Mouse (Mus musculus) ovary, postnatal 10 days (tissue): Measurements from ENCODE around the gene Rsph4a.
A peak's percentile ranks its signal among the peaks of the same experiment; 100 is the strongest.
"Not testable (repeated sequence)": the region's sequence is repeated elsewhere in the genome, so short reads cannot be mapped to it uniquely, and the experiment has no call there.

Source experiments
- DNase-seq: peaks from one replicate; pipeline ENCODE4 v3.0.0; 2022; ENCODE audit warnings: low spot score

Gene Rsph4a

GRCm38 (mm10) chr10:33904530-33905481 is at the start of gene Rsph4a:
Gene Rsph4a, plus strand, starts transcription at chr10:33905111.
- DNase-seq: peak; percentile 6

- DNase-seq: no peak
These were observed 47.5 kb upstream of the Rsph4a start, which contains the start of gene Sult3a1 for GRCm38 (mm10) chr10:33857421-33857820. Gene Sult3a1, plus strand, starts transcription at chr10:33857721.

DNA sequence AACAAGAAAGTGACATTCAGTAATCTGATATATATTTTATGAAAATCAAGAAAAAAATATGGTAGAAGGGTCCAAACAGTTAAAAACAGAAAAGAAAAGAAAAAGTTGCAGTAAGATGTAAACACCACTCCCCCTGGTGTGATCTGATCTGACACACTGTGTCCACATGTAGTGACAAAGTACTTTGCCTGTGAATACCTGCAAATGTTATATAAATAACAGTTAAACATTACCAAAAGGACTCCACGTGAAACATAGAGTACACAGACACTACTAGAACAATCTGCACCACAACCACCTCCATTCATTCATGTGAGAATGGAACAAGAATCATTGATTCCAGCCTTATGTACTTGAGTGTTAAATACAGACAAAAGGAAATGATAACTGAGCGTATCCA is 38.9 kb upstream of the Rsph4a start:
- no peak for DNase-seq

GRCm38 (mm10) chr10:33870441-33870840 is 34.5 kb upstream of the Rsph4a start:
- no peak for DNase-seq

DNA sequence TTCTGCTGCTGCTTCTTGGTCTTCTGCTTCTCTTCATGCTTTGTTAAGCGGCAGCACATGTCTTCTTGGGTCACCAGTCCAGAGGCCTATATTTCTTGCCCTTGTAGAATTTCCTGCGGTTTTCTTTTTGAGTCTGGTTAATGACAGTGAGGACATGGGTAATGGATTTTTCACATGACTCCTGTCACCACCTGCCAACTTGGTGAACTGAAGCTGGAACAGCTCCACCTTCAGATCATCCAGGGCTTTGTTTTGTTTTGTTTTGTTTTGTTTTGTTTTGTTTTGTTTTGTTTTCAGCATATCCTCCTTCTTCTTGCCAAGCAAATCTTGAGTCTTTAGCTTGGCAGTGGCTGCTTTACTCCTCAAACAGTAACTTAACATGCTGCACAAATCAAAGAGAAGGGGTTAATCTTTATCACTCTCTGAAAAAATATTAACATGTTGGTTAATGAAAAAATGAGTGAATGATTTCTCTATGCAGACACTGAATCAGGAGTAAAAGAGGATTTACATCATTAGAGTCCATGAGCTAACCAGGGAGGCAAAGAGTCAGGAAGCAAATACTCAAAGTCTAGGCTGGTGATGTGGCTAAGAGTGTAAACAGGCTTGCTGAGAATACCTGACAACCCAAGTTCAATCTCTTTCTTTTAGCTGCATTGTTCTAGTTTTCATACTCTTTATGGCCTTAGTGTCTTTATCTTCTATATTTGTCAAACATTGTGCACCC is 32.1 kb upstream of the Rsph4a start:
- DNase-seq: no peak

DNA sequence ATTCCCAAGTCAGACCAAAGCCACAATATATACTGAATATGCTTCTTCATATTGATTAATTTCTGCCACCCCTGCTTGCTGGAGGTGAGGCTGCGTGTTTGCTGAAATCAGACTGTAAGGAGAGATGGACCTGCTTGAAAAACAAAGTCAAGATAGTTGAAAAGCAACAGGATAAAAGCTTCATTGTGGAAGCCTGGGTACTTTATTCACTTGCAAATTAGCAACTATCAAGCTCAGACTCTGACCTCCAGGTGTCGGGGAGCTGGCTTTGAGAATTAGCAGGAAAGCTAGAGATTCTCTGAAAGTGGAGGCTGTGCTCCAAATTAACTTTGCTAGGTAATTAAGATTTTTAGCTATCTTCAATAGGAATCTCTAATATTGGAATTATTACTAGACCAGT is 22.5 kb upstream of the Rsph4a start:
- not testable (repeated sequence) for DNase-seq

DNA sequence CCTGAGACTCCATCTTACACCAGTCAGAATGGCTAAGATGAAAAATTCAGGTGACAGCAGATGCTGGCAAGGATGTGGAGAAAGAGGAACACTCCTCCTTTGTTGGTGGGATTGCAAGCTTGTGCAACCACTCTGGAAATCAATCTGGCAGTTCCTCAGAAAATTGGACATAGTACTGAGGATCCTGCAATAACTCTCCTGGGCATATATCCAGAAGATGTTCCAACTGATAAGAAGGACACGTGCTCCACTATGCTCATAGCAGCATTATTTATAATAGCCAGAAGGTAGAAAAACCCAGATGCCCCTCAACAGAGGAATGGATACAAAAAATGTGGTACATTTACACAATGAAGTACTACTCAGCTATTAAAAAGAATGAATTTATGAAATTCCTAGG is 3.4 kb upstream of the Rsph4a start:
- DNase-seq: not testable (repeated sequence)

DNA sequence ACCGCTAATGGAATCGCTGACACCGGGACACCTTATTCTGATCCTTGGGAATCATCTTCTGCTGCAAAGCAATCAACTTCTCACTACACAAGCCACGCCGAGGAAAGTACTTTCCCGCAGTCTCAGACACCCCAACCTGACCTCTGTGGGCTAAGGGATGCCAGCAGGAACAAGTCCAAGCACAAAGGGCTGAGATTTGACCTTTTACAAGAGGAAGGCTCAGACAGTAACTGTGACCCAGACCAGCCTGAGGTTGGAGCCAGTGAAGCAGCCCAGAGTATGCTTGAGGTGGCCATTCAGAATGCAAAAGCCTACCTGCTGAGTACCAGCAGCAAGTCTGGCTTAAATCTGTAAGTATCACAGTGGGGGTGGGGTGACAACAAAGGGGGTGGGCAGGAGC is 578 bp downstream of the Rsph4a start:
- DNase-seq: peak; percentile 1

DNA sequence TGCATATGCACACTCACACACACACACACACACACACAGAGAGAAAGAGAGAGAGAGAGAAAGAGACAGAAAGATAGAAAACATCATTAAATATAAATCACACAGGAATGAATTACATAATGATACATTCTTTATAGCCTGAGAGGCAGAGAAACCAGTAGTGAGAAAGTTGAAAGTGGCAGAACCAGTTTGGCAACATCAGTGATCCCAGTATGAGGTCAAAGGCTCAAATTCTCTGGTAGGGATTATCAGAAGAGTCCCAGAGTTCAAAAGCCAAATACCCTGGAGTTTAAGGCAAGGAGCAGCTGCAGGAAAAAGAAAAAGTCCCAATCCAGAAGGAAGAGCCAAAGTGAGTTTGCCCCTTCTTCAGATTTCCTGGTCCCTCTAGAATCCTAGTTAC is 35.8 kb downstream of the Rsph4a start:
- DNase-seq: no peak

DNA sequence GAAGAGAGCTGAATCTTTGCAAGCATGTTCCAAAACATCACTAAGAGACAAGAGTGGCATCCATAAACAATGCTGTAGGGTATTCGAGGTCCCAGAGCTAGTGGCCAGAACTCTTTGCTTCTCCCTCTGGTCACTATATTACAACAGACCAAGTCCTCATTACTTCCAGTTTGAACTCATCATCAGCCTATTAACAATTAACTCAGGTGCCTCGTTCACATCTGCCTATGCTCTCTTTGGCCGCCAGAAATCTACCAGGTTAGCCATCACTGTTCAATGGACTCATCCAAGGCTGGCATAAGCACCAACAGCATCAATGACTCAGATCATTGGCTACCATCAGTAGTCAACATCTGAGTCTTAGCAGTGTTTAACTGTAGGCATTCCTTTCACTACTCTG is 40.5 kb downstream of the Rsph4a start:
- DNase-seq: no peak

DNA sequence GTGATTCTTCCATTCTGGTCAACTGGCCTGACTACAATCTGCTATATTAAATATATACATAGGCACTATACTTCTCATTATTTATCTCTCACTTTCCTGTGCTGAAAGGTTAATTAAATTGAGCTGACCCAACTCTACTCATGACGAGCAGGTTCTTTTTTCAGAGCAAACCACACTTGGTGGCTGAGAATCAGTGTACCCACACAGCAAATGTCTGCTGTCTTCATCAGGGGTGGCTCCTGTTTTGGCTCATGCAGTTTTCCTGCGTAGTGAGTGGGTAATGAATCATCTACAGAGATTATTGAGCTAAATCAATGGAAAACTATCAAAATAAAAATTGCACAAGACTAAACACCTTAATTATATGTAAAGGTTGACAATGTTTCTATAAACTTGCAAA is 41.4 kb downstream of the Rsph4a start:
- no peak for DNase-seq

GRCm38 (mm10) chr10:33950803-33951583 is 46.1 kb downstream of the Rsph4a start, which contains the start of gene Zup1:
Gene Zup1, minus strand, starts transcription at chr10:33951269.
- peak; percentile 55 for DNase-seq

- no peak for DNase-seq
These were observed 47.6 kb downstream of the Rsph4a start for GRCm38 (mm10) chr10:33952509-33952908.
